Mouse (Mus musculus) right cerebral cortex, postnatal 14 days (tissue): ENCODE measurements around the gene Tlx2.

Experiments
- DNase-seq: peaks from one replicate; pipeline ENCODE4 v3.0.0; 2022

Gene Tlx2

DNA sequence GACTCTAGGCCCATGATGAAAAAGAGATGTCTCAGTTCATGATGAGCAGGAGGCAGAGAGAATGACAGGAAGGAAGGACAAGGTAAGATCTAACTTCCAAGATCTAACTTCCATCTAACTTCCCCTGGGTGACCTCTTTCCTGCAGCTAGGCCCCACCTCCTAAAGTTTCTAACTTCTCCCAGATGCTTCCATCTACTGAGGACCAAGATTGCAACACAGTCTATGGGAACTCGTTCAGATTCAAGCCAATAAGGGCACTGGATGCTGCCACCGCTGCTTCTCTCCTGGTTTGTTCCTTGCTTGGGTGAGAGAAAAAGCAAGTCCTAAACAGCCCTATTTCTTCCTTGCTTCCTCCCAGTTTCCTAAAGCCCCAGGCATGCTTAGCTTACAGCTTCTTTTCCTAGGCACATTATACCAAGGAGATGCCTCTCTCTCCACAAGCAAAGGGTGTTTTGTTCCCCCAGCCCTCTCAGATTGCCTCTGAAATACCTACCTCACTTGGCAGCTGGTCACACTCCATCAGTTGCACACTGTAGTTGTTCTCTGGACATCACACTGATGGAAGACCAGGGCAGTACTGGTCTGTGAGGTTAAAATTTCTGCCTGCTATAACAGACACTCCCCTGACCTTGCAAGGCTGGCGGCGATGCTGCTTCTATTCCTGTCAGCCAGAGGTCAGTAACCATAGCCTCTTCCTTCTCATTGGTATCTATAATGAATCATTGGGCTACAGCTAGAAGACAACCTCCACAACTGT, 49.1 kb downstream of the Tlx2 start:
- no peak for DNase-seq

DNA sequence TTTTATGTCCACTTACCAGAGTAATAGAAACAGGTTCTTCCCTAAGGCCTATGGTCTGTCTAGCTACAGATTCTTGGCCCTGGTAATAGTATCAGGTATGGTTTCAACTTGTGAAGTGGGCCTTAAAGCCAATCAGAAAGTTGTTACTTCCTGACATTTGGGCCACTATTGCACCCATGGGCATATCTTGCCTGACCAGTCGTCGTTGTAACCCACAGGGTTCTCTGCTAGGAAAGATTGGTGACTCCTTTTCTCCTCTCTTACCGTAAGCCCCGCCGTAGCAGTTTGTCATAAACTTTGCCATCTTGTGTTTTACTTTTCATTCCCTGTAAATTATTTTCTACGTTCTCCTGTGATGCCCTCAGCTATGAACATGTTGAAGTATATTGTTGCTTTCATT, 50.0 kb downstream of the Tlx2 start:
- DNase-seq: no peak

GRCm38 (mm10) chr6:83019044-83019443, 51.0 kb downstream of the Tlx2 start:
- DNase-seq: no peak
